Mouse (Mus musculus): ENCODE data around the gene Kif21a.

DNA sequence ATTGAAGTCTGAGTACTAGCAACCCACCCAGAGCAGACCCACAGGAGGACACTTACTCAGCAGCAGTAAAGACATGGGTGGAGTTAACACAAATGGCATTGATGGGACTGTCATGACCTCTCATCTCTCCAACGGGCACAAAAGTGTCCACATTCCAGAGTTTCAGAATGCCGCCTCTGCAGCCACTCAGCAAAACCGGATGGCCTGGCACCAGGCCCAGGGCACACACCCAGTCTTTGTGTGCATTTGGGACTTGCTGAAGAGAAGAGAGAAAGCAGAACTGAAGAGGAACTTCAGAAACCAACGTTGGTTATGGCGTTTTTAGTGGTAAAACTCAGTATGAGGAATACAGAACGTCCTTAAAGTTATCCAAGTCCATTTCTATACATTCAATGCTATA, 114.2 kb downstream of the Kif21a start:
- TF ChIP-seq CTCF (IDR thresholded peaks at IDR 0.05; ENCODE audit: extremely low read depth, insufficient read length, insufficient replicate concordance, low read depth, low read length) (no peak), POLR2A (IDR thresholded peaks at IDR 0.05; ENCODE audit: low read depth, low read length) (no peak)
